Comparison of ENCODE assay signal across 31 mouse cellular contexts in genomic region chr7:113046406-113046805, GRCm38 (mm10).
DNase-seq lines count a peak whose midpoint lies in the region; ATAC-seq and TF ChIP-seq lines count a peak whose summit lies in the region.
"Had no signal": no experiment of that assay in that cellular context is flagged by ENCODE, and none has a peak within 500 bp of the region (broad histone marks: within the 10 kb centered on the region; RNA-seq: fewer than 3 reads in every experiment).

No protein-coding gene starts in this region.

- H3K27ac ChIP-seq in lung, embryonic 14.5 days (ENCODE audit: low read depth) = 0 out of 2 replicates have a peak overlapping the region, but pooled peaks have one; percentile 37
- H3K27ac ChIP-seq in ES-Bruce4 (ENCODE audit: insufficient read depth, low read length) = no peak overlapping the region
- H3K27ac ChIP-seq in hindbrain, embryonic 14.5 days = no peak overlapping the region
- H3K27ac ChIP-seq: gastrocnemius, adult 2 months; heart, adult 2 months; hindbrain, embryonic 13.5 days; liver, embryonic 14.5 days; macrophage; midbrain, embryonic 10.5 days; midbrain, embryonic 15.5 days; neural tube, embryonic 15.5 days; stomach, postnatal 0 days had no signal

- peaks cover 5% of the 10 kb centered on the region; the same call in 1 of the 2 replicates for H3K4me1 ChIP-seq in lung, embryonic 14.5 days (ENCODE audit: insufficient read depth)
- H3K4me1 ChIP-seq in ES-Bruce4 (ENCODE audit: control insufficient read depth, insufficient read depth, low read length) = peaks cover 3% of the 10 kb centered on the region
- no peaks in the 10 kb centered on the region for H3K4me1 ChIP-seq in hindbrain, embryonic 14.5 days (replicated peaks; ENCODE audit: control insufficient read depth, insufficient read depth, low read length)
- H3K4me1 ChIP-seq: midbrain, embryonic 15.5 days had no signal

- no peak for TF ChIP-seq CTCF in lung, embryonic 14.5 days (IDR thresholded peaks at IDR 0.05; ENCODE audit: low read depth)
- no peak for TF ChIP-seq CTCF in ES-Bruce4 (IDR thresholded peaks at IDR 0.05; ENCODE audit: low read depth, low read length)

- no peak overlapping the region for H3K4me3 ChIP-seq in lung, embryonic 14.5 days (ENCODE audit: low read depth, low read length)
- H3K4me3 ChIP-seq in ES-Bruce4 (ENCODE audit: low read depth, low read length) = peak overlapping the region; percentile 50
- H3K4me3 ChIP-seq in hindbrain, embryonic 14.5 days (replicated peaks; ENCODE audit: low read length) = no peak overlapping the region
- H3K4me3 ChIP-seq: gastrocnemius, adult 2 months; heart, adult 2 months; heart, embryonic 12.5 days; hindbrain, embryonic 13.5 days; midbrain, embryonic 10.5 days; midbrain, embryonic 15.5 days; neural tube, embryonic 15.5 days had no signal

- no peak for ATAC-seq in lung, embryonic 14.5 days (ENCODE audit: insufficient read depth)
- ATAC-seq in megakaryocyte, adult 5-6 weeks (ENCODE audit: poor library complexity, severe bottlenecking) = peak; percentile 37
- ATAC-seq in frontal cortex, adult (ENCODE audit: low TSS enrichment) = no peak
- ATAC-seq in hindbrain, embryonic 14.5 days (ENCODE audit: low FRiP score) = no peak
- ATAC-seq: forebrain, embryonic 14.5 days; midbrain, embryonic 15.5 days; Patski had no signal

- H3K4me2 ChIP-seq in lung, embryonic 14.5 days = no peak overlapping the region
- H3K4me2 ChIP-seq in hindbrain, embryonic 14.5 days (replicated peaks) = no peak overlapping the region
- H3K4me2 ChIP-seq: heart, embryonic 12.5 days; hindbrain, embryonic 13.5 days; midbrain, embryonic 15.5 days; neural tube, embryonic 15.5 days had no signal

- no peak for TF ChIP-seq POLR2A in ES-Bruce4 (IDR thresholded peaks at IDR 0.05; ENCODE audit: insufficient read depth, low read length)

- WGBS in lung, embryonic 14.5 days = 77% methylated on average over 4 of the region's 4 CpGs
- 93% methylated on average over 4 of the region's 4 CpGs for WGBS in hindbrain, embryonic 14.5 days

- no peaks in the 10 kb centered on the region for H3K9me3 ChIP-seq in lung, embryonic 14.5 days (ENCODE audit: low read depth, low read length)
- 0 out of 2 replicates have a peak, but pooled peaks cover 4% of the 10 kb centered on the region for H3K9me3 ChIP-seq in ES-Bruce4 (replicated peaks; ENCODE audit: control insufficient read depth, insufficient read depth, low read length, poor library complexity, severe bottlenecking)
- H3K9me3 ChIP-seq in hindbrain, embryonic 14.5 days (ENCODE audit: control insufficient read depth, low read length) = no peaks in the 10 kb centered on the region
- H3K9me3 ChIP-seq: hindbrain, embryonic 13.5 days; midbrain, embryonic 10.5 days; midbrain, embryonic 15.5 days; neural tube, embryonic 15.5 days had no signal

- no peak for TF ChIP-seq EP300 in ES-Bruce4 (IDR thresholded peaks at IDR 0.05; ENCODE audit: insufficient read depth, low read depth, low read length)

- H3K9ac ChIP-seq in lung, embryonic 14.5 days = no peak overlapping the region
- H3K9ac ChIP-seq in ES-Bruce4 (ENCODE audit: low read depth, poor library complexity, severe bottlenecking) = no peak overlapping the region
- no peak overlapping the region for H3K9ac ChIP-seq in hindbrain, embryonic 14.5 days
- H3K9ac ChIP-seq: heart, embryonic 12.5 days; hindbrain, embryonic 13.5 days; liver, embryonic 14.5 days; midbrain, embryonic 15.5 days; neural tube, embryonic 15.5 days had no signal

- H3K36me3 ChIP-seq in lung, embryonic 14.5 days (ENCODE audit: insufficient read depth) = no peaks in the 10 kb centered on the region
- no peaks in the 10 kb centered on the region for H3K36me3 ChIP-seq in ES-Bruce4 (ENCODE audit: control insufficient read depth, insufficient read depth, low read length, poor library complexity, severe bottlenecking)
- no peaks in the 10 kb centered on the region for H3K36me3 ChIP-seq in hindbrain, embryonic 14.5 days (replicated peaks; ENCODE audit: control insufficient read depth, insufficient read depth)
- H3K36me3 ChIP-seq: G1E; heart, embryonic 12.5 days; hindbrain, embryonic 13.5 days; midbrain, embryonic 10.5 days; midbrain, embryonic 15.5 days; neural tube, embryonic 15.5 days had no signal

- H3K27me3 ChIP-seq in lung, embryonic 14.5 days (ENCODE audit: insufficient read depth, low read length) = no peaks in the 10 kb centered on the region
- no peaks in the 10 kb centered on the region for H3K27me3 ChIP-seq in ES-Bruce4 (ENCODE audit: control insufficient read depth, insufficient read depth, low read length, poor library complexity, severe bottlenecking)
- no peaks in the 10 kb centered on the region for H3K27me3 ChIP-seq in hindbrain, embryonic 14.5 days (ENCODE audit: control insufficient read depth, insufficient read depth, low read length)
- H3K27me3 ChIP-seq: heart, embryonic 12.5 days; hindbrain, embryonic 13.5 days; midbrain, embryonic 15.5 days; neural tube, embryonic 15.5 days; Patski had no signal

- DNase-seq in lung, embryonic 14.5 days = no peak
- no peak for DNase-seq in lung, postnatal 25 days (ENCODE audit: low spot score)
- peak; percentile 43 for DNase-seq in 3134 (ENCODE audit: extremely low read depth, insufficient read length, low spot score)
- no peak for DNase-seq in thymus, postnatal 0 days (ENCODE audit: low spot score)
- DNase-seq in hindbrain, embryonic 14.5 days (ENCODE audit: low spot score) = no peak
- DNase-seq: adrenal gland, postnatal 10 days; cerebellum, adult 18-20 months; cerebellum, postnatal 10 days; gastrocnemius, adult 2 months; gastrocnemius, postnatal 36 days; heart, adult 2 months; heart, postnatal 4 days; kidney, postnatal 10 days; layer of hippocampus, adult 9-11 months; liver; thymus, adult 18-20 months; thymus, postnatal 36 days had no signal
